Mouse (Mus musculus) retina, postnatal 7 days (tissue): ENCODE results near the gene Plcb4.
"Not testable (repeated sequence)": the region's sequence is repeated elsewhere in the genome, so short reads cannot be mapped to it uniquely, and the experiment has no call there.

Experiments used
- DNase-seq: peaks from one replicate; pipeline ENCODE4 v3.0.0-alpha.2; 2012; ENCODE audit warnings: low read depth, low spot score

Plcb4 gene

DNA sequence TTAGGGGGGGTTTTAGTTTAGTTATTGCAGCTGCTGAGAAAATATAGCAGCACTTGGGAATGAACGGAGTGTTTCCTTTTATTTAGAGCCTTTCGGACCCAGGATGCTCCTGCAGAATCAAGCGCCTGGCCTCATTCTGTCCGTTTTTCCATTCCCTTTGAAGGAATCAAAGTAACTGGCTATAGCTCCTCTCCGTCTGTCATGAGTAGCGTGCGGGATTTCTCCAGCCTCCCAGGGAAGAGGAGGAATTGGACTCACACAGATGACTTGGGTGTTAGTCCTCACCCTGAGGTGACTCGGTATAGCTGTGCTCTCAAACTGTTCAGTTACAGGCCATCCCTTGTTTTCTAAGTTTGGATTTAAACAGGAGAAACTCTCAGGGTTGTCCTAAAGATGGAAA, 14.8 kb downstream of the Plcb4 start:
- no peak for DNase-seq

DNA sequence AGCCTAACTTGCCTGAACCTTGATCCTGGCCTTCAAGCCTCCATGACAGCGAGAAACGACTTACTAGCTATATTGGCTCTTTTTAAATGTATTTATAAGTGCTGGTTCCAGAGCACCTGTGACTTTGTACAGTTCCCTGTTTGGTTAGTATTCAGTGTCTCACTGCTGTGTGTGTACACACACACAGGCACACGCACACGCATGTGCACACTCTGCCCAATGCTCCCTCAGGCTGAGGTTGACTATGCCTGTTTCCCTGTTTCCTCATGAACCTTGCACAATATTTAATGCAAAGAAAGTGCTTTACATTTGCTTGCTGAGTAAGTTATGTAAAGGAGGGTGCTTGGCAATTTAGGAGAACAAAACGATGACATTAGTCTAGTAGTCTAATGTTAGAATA, 16.5 kb downstream of the Plcb4 start:
- no peak for DNase-seq

- DNase-seq: no peak
Measured at GRCm38 (mm10) chr2:135676978-135677501, 18.2 kb downstream of the Plcb4 start.

DNA sequence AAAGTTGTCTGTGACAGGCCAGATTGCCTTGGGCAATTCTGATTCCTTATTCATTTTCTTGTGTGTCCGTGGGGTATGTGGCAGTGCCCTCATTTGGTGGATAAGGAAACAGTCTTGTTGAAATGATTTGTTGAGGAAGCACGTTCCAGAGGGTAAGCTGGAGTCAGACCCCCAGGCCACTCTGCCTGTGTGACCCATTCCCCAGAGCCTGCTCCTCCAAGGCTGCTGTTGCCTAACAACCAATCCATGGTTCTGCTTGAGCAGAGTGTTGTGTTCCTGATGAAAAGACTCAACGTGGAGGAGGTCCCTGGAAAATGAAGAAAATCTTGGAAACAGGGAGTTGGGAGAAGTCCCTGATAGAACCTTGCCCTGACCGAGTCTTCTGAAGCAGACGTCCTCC, 18.8 kb downstream of the Plcb4 start:
- DNase-seq: no peak

DNA sequence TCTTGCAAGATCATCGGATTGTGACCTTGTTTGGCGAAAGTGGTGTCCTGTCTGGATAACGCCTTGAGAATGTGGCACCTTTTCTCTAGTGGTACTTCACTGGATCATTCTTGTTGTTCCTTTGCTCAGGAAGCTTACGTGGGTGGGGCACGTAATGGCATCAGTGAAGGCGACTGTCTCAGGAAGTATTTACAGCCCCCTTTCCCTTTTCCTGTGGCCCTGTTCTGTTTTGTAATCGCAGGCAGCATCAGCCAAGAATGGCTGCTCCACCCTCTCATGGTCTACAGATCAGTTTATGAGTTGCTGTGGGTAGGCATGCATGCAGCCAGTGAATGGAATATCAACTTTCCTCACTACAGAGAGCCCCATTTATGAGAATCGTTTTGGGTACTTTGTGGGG, 21.2 kb downstream of the Plcb4 start:
- DNase-seq: no peak

- DNase-seq: no peak
Measured at GRCm38 (mm10) chr2:135680406-135681134, 21.8 kb downstream of the Plcb4 start.

DNA sequence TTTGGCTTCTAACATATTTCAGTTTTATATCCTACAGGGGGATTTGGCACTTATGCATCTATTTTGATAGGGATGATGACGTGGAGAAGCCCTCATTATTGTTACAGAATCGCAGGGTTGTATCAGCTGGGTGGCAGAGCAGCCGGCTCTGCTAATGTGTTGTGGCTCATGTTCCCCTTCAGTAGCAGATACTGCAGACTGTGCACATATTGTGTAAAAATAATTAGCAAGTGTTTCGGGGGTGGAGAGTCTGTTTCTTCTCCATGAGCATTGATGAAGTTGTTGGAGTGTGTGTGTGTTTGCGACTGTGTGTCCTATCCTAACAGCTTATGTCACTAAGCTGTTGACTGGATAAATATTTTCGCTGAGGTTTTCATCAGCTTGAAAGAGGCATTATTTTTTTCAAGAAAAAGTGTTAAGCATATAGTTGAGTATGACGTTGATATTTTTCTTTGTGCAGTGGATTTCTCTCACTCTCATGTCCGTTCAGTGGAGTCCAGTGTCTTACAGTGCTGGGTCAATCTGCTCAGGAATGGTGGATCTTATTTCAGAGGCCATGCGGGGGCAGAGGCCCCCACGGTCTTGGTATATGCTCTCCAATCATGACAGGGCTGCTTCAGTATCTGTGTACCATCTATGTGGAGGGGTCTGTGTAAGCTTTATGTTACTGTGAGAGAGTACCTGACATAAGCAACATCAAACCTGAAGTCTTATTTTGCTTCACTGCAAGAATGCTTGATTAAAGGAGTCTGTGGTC, 25.1 kb downstream of the Plcb4 start:
- no peak for DNase-seq

GRCm38 (mm10) chr2:135686692-135687091, 27.9 kb downstream of the Plcb4 start:
- DNase-seq: no peak

GRCm38 (mm10) chr2:135687585-135687984, 28.8 kb downstream of the Plcb4 start:
- no peak for DNase-seq

- no peak for DNase-seq
Measured at GRCm38 (mm10) chr2:135692568-135693488, 34.0 kb downstream of the Plcb4 start.

DNA sequence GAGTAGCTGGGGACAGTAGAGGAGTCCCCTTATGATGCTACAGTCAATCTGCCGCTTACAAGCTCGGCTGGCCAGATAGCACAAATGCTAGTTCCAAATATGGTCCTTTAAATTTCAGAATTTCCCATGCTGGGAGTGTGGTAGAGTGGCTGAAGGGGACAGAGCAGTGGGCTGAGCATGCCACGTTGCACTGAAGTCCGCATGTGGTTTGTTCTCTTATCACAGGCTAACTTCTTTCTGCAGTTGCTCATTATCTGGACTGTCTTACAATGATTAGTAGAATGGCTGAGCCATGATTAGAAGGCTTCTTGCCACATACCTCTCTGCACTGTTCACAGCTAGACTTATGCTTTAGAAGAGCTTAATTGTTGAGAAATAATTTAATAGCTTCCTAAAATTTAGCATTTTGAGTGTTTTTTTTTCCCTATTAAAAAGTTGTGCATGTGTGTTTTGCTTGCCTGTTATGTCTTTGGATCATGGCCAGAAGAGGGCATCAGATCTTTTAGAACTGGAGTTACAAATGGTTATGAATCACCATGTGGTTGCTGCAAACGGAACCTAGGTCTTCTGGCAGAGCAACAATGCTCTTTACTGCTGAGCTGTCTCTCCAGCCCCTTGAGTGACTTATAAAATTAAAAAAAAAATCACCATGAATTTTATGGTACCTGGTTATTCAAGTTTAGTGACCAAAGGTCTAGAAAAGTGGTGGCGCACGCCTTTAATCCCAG, 42.0 kb downstream of the Plcb4 start:
- DNase-seq: no peak

GRCm38 (mm10) chr2:135704673-135705072, 45.9 kb downstream of the Plcb4 start:
- DNase-seq: no peak

DNA sequence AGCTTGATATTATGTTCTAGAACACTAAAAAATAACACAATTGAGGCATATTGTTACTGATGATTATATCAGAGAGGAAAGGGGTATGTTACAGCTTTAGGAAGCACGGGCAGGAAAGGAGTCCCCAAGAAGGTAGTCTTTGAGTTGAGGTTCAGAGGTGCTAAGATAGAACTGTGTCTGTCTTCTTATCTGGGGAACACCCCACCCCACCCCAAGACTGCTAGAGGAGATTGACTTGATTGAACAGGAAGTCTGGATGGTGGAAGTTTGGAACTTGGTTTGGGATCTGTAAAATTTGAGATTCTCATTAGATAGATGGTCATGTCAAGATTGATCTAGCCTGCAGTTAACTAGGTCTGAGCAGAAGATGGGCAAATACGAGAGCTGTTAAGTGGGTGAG, 48.5 kb downstream of the Plcb4 start:
- no peak for DNase-seq

DNA sequence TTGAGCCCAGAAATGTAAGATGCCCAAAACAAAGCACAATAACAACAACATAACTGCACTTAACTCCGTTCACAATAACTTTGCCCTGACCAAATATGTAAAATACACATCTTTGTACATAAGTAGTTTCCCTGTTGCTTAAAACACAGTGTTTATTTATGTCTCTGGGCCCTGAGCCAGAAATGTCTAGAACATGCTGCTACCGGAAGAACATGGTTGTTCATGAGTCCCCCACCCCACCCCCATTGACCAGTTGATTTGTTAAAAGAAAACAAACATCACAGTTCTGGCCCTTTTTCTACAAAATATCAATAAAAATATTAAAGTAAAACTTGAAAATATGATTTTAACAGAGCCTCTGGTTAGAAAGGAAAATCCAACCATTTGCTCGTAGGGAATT, 49.6 kb downstream of the Plcb4 start:
- DNase-seq: no peak

DNA sequence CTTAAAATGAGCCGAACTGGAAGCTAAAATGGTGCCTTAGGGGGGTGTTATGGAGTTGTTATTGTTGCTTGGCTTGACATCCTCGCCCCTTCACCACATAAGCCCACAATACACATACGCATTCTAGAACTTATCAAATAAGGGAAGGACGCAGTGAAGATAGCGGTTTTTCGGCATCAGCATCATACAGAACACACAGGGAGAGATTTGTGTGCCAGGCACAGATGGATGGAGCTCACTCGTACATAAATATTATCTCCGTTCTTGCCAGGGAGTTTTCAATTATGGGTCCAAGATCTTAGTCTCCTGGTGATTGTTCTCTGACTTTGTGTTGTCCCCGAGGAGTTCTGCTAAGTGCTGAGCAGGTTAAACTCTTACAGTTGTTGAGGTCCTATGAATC, 50.0 kb downstream of the Plcb4 start:
- no peak for DNase-seq

DNA sequence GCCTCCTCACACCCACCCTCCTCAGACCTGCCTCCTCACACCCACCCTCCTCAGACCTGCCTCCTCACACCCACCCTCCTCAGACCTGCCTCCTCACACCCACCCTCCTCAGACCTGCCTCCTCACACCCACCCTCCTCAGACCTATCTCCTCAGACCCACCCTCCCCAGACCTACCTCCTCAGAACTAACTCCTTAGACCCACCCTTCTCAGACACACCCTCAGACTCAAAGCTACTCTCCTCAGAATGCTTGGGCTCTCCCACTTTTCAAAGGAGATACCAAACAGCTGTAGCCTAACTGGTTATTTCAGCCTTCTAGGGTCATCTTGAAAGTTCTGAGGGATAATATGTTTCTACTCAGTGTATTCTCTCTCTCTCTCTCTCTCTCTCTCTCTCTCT, 50.9 kb downstream of the Plcb4 start:
- DNase-seq: not testable (repeated sequence)

GRCm38 (mm10) chr2:135711049-135711924, 52.5 kb downstream of the Plcb4 start:
- no peak for DNase-seq

DNA sequence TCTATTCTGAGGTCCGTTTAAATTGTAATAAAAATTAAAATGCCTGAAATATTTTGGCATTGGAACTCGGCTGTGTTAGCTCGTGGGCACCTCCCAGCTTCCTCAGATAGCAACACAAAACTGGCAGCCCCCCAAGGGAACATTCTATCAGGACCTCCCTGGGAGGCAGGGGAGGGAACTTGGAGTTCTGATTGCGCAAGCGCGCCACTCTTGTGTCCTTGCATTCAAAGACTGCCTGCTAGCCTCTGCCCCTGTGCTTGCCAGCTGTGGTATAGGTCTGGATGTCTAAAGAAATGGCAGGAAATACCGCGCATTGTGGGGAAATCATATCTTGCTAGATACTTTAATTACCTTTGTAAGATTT, 53.1 kb downstream of the Plcb4 start:
- no peak for DNase-seq

DNA sequence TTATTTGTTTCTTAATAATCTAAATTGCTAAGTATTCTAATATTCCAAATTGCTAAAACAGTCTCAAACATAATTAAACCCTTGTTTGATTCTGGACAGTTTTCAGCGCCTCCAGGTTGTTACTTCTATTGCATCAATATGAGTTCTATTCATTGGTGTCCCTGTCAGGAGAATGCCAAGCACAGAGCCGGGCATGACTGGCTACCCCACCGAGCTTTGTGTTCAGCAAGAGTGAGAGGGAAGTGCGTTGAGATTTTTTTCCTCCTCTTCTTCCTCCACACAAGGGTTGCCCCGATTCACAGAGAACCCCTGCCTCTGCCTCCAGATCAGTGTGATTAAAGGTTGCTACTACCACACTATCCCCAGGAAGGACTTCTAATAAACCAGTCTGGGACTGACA, 53.5 kb downstream of the Plcb4 start:
- no peak for DNase-seq

DNA sequence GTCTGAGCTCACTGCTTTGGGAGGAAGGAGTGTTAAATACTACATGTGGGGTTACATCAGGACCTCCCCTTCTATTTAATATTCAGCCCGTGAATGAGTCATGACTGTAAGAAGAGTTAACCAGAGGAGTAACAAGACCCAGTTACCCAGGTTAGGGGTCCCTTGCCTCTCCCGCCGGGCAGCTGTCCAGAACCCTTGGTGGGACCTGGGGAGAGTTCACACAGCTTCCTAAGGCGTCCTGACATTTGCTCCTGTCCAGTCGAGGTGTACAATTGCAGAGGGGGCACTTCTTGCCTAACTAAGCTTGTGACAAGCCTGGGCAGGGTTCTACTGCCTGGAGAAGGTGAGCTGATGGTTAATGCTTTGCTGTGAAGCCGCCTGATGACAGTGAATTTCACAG, 54.1 kb downstream of the Plcb4 start:
- no peak for DNase-seq
